Mouse (Mus musculus): ENCODE measurements around the gene Tmem9.

Gene Tmem9

DNA sequence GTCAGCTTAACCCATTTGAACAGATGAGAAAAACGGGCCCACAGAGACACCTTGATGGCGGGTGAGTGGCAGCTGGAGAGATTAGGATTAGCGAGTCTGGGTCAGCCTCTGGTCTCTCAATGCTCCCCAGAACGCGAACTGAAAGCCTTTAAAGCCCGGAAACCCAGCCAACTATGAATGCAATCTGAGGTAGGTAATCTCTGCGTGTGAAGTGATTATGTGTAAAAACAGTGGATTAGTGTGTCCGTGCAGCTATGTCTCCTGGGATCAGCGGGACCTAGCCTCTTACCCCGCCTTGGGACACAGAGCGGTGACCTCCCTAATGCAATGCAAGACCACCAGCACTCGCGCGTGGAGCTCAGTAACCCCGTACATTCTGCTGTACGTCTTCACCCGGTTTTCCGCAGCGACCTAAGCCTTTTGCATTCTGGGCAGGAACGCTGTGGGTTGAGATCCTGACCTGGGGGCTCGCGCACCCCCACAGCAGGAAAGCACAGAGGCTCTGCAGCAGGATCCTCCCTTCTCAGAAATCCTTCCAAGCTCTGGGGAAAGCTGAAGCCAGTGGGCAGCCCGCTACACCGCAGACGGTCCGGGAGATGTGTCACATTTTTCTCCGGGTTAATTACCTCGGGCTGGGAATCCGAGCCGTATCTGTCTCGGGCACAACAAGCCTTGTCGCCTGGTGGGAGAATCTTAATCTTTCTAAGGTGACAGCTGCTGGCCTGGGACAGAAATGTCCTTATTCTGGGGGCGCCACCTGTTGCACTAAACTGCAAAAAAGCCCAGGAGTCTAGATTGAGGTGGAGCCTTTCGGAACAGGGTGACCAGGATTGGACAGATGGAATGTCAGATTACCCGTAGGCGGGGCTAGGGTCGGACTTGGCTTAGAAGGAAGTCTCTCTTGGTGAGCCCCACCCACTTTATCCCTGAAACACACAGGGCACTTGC lies at the start of gene Tmem9:
Tmem9 (plus strand) TSS at position 940 of the 948 bp plus-strand sequence.
- peak; percentile 56 to 67 for DNase-seq (ENCODE audit: low spot score in 2 of 2)

DNA sequence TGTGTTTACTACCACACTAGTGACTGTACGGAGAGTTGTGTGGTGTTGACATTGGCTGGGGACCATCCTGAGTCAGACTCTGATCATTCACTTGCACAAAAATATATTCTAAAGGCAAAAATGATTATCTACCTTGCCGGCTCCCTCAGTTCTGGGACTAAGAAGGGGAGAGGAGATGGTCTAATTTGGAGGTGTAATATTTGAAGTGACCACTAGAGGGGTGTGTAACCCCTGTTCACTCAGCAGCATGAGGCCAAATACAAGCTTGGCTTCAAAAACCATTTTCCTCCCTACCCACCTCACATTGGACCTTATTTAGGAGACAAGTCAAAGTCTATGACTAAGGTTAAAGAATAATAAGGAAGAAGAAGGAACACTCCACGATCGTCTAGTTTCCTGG lies 49.5 kb upstream of the Tmem9 start:
- no peak for DNase-seq (ENCODE audit: low spot score in 2 of 2)

DNA sequence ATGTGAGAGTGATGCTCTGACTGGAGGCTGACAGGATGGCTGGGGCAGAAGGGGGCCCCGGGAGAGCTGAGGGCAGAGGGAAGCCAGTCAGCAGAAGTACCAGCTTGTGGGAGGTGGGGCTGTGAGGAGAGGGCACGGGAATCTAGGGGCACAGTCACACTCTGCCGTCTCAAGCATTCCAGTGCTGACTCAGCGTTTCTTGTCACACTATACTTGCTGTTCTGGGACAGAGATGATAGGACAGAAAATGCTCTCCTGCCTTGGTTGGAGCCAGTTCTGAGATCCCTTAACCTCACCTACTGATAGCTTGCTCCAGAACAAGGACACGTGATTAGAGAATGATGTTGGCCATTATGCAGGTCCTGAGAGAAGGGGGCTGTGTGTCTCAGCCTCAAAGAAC lies 44.8 kb upstream of the Tmem9 start:
- no peak for DNase-seq (ENCODE audit: low spot score in 2 of 2)

DNA sequence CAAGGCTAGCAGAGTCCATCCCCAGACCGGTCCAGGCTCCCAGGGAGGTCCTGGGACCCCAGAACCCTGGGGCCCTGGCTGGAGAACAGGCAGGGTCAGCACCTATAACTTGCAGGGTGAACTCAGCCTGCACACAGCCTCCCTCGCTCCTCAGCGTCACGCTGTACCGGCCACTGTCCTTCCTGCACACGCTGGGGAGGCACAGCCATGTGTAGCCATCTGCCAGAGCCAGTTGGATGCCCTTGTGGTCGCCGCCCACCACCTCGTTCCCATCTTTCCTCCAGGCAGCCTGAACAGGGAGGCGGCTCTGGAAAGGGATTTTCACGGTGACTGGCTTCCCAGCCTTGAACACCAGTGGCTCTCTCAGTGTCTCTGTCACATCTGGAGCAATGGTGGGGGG lies 43.4 kb upstream of the Tmem9 start:
- no peak for DNase-seq (ENCODE audit: low spot score in 2 of 2)

DNA sequence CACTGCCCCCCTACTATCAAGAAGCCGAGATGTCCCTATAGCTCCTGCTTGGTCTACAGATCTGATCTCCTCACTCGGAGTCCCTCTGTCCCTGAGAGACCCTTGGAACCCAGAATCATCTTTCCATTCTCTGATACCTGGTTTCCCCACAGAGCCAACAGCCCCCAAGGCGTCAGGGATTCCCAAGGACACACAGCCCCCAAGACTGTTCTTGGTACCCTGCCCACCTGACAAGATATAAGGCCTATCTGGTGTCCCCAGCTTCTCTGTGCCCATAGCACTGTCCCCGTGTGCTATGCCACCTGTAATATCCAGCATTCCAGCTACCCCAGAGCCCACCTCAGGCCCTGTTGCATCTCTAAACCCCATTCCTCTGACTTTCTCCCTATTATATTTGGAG lies 40.2 kb upstream of the Tmem9 start:
- no peak for DNase-seq (ENCODE audit: low spot score in 2 of 2)

DNA sequence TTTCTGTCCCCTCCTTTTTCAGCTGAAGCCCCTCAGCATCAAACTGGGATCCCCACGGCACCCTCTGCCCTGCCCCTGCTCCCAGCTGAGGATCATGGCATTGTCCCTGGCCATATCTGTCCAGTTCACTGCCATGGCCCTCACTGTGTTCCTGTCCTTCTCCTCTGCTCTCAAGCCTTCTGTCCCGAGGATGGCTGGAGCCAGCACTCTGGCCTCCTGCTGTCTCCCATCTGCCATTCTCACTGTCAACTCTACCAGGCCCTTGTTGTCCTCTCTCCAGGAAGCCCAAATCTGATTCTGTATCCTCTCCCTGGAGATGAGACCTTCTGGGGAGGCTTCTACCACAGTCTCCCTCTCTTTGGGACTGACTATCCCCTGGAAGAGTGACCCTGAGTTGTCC lies 37.5 kb upstream of the Tmem9 start:
- no peak for DNase-seq (ENCODE audit: low spot score in 2 of 2)

DNA sequence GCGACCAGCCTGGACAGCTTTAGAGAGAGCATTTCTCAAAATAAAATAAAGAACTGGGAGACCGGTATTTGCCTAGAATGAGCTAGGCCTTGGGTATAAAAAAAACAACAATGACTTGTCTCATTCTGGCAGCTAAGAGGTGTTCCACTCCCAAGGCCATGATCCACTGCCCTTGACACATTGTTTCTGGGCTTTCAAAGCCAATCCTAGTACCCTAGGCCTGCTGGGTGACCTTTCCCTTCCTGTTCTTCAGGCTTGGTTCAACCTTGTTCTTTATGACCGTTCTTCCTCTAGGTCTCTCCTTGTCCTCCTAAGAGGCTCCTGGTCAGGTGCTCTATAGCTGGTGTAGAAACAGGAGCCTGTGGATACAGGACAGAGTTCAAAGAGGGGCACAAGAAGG lies 35.4 kb upstream of the Tmem9 start:
- no peak for DNase-seq (ENCODE audit: low spot score in 2 of 2)

DNA sequence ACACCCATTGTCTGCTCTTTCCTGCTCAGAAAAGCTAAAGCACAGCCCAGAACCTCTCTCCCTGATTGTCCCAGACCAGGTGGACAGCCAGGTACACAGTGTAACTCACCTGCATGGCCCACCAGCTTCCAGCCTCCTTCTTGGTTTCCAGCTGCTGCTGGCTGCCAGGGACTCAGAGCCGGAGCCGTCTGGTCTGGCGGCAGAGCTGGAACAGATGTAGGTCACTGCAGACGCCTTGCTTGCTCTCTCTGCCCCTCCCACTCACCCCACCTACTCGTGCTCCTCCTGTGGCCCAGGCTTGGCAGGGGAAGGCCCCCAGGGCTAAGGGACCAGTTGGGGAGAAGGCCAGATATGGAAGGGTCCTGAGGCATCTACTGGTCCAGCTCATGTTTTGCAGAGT lies 23.8 kb upstream of the Tmem9 start:
- no peak for DNase-seq (ENCODE audit: low spot score in 2 of 2)

DNA sequence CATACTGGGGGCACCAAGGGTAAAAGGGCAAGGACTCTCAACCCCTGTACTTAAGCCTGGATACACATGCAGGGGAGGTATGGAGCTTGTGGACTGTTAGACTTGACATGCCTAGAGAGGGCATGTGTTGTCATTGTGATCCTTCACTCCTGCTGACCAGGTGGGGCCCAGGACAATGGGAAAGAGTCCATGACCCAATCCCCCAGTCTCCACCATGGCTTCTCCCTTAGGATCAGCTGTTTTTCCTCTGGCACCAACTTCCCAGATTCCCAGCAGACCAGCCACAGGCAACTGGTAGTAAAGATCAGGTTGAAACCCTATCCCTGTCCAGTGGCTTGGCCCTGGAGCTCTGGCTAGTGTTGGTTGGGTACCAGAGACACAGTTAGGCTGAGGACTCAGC lies 18.1 kb upstream of the Tmem9 start:
- no peak for DNase-seq (ENCODE audit: low spot score in 2 of 2)

DNA sequence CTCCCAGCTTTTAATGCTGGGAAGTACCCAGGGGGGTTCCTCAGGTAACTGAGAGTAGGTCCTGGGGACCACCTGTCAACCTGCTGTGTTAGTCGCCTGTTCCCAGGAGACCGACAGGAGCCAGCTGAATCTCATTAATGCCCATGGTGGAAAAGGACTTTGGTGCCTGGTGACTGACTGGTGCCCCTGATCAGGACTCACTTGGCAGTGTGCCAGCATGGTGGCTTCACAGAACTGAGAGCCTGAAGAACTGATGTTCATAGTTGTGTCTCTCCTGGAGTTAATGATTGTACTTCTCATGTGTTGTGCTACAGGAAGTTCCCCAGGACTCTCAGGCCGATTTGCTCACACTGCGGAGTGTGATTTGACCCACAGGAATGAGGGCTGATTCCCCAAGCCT lies 14.5 kb upstream of the Tmem9 start:
- no peak for DNase-seq (ENCODE audit: low spot score in 2 of 2)

DNA sequence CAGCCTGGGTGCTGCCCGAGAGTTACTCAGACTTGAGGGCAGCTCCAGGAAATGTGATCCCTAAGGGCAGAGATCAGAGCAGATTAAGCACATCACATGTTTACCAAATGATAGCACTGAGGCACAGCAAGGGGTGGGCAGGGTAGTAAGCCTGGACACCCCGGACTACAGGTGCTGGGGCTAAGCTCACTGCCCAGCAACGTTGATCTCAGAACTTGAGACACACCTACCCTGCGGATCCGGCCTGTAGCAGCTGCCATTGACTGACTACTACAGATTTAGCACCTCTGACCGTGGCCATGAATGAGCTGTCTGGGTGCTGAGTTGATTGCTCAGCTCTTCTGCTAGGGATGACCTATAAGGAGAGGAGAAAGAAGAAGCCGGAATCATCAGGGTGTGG lies 10.4 kb upstream of the Tmem9 start:
- no peak for DNase-seq (ENCODE audit: low spot score in 2 of 2)

DNA sequence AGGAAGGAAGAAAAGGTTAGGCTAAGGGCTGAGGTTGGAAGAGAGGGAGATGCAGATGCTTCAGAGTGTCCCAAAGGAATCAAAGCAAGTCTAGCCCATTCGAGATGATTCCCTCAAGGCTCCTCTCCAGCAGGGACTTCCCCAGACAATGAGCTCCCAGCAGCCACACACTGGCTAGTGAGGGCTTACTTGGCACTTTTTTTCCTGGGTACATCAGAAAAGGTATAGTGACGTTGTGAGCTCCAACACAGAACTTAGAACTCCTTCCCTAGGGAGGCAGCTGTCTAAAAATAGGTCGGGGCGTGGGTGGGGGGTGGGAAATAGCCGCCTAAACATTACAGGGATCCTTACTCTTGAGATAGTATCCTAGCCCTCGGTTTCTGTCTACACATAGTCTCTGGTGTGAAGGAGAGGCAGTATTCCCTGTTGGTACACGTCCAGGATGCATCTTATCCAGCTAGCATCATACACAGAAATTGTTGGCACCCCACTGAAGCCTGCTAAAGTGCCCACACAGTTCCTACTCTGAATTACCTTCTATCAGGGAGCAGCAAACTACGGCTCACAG lies 8.1 kb upstream of the Tmem9 start:
- no peak for DNase-seq (ENCODE audit: low spot score in 2 of 2)

DNA sequence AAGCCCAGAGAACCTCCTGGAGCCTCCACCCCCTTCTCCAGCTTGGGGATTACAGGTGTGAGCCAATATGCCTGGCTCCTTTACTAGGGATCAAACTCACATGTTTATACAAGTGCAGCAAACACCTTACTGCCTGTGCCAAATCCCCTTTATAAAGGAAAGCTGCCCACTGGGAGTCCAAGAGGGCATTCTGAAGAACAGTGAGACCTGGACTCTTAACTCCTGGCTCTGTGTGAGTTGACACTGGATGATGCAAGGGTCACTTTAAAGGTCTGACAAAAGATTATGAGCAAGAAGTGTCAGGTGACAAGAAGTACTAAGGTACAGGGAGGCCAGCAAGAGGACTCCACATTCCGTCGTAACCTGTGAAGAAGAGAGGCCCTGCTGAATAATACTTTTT lies 6.5 kb upstream of the Tmem9 start:
- DNase-seq (ENCODE audit: low spot score in 2 of 2), result no peak

DNA sequence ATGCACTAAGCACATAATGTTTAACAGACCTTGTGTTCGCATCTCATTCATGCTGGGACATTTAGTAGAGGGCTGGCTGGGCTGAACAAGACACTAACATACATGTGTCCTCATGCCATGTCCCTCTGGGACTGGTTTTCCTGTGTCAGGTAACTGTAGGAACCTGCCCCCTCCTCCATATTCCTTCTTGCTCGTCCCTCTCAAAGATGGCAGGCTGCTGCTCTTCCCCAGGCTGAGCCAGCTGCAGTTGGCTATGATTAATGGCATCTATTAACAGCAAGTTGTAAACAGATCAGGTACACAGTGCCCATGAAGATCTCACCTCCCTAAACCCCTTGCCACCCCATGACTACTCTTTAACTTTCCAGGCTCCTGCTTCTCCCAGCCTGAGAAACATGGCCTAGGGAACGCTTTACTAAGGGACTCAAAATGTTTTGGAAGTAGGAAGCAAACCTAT lies 1.6 kb upstream of the Tmem9 start, which contains the start of gene Igfn1:
Igfn1 (minus strand) TSS at position 51 of the 457 bp plus-strand sequence.
- no peak for DNase-seq (ENCODE audit: low spot score in 2 of 2)

DNA sequence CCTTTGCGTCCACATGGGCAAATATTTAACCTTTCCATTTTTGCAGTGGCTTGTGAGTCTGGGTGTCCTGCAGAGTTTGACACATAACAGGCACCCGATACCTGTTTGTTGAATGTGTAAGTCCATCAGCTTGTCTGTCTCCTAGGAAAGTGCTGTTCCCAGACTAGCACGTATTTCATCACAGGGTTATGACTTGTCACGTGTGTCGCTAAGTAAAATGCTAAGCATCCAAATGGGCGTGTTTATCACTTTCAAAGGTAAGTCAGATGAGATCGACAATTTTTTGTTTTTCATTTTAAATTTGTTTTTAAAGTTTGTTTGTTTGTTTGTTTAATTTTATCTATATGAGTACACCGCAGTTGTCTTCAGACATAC lies 196 bp downstream of the Tmem9 start:
- DNase-seq (ENCODE audit: low spot score in 2 of 2), result no peak

DNA sequence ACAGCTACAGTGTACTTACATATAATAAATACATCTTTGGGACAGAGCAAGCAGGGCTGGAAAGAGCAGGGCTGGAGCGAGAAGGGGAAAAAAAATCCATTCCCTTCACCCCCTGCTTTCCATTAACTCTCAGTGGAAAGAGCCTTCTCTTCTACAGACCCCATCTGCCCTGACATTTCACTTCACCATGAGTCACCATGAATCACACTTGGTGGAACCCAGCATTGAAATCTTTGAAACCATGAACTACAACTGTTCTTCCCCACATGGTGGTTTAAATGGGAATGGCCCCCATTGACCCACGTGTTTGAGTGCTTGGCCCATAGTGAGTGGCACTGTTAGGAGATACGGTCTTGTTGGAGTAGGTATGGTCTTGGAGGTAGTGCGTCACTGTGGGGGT lies 2.3 kb downstream of the Tmem9 start:
- no peak for DNase-seq (ENCODE audit: low spot score in 2 of 2)

DNA sequence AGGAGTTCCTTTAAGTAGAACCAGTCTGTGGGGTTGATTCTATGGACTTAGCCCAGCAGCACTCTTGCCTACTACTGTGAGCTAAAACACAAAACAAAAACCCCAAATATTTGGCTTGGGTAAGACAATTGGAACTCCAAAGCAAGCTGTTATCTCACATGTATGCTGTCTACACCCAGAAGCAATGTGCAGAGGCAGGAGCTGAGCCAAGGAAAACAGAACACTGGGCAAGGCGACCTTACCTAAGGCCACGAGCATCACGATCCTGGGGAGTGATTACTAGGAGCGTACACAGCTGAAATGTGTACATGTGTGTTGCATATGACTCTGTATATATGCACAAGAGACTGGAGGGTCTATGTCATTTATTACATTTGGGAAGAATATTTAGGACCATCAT lies 5.6 kb downstream of the Tmem9 start:
- DNase-seq (ENCODE audit: low spot score in 2 of 2), result no peak

DNA sequence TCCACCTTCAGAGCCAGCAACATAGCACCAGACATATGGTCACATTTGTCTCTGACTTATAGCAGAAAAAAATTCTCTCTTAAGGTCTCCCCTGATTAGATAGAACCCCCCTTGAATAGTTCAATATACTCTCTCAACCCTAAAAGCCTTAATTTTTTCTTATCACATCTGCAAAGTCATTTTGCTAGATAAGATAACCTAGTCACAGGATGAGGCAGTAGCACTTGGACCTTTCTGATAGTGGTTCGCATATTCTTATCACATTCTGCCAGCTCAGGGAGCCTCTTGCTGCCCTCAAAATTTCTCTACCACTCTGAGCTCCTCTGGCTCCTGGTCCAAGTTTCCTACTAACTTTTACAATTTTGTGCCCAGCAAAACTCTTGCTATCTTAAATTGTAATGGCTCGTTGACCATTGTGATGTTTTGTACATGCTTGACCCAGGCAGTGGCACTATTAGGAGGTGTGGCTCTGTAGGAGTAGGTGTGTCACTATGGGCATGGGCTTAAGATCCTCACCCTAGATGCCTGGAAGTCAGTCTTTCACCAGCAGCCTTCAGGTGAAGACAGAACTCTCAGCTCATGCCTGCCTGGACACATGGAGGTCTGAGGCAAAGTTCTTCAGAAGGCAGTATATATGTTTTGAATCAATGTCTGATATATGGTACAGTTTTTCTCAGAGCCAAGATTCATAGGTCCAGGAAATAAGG lies 7.0 kb downstream of the Tmem9 start:
- no peak for DNase-seq (ENCODE audit: low spot score in 2 of 2)

DNA sequence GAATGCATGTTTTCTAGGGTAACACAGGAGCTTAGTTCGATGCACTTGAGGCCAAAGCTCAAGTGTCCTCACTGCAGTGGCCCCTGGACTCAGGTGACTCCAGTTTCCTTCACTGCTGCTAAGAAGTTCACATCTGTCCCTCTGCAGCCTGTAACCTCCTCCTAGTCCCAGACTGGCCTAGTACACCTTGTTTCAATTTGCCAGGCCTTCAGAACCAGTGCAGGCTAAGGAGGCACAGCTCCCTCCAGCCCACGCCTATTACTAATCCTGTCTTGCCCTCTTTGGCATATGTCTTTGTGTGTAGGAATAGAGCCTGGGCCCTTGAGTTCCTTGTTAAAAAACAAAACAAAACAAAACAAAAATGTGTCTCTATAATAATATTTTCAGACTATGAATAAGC lies 9.4 kb downstream of the Tmem9 start:
- no peak for DNase-seq (ENCODE audit: low spot score in 2 of 2)

DNA sequence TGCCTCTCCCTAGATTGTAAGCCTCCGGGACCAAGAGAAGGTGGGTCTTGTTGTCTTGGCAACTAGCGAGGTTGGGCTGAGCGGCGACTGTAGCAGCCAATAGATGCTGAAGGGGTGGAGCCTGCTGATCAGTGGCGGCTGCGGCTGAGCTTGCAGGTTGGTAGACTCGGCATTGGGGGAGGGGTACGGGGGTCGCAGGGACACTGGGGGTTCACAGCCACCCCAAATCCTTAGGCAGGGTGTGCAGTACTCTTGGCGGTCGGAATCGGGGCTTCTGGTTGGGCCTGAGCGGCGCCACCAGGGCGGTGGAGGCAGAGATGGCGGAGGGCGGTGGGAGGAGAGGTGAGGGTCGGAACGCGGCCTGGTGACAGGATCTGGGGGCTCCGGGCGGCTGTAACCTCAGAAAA lies 10.0 kb downstream of the Tmem9 start:
- DNase-seq (ENCODE audit: low spot score in 2 of 2), result peak; percentile 86 to 92

DNA sequence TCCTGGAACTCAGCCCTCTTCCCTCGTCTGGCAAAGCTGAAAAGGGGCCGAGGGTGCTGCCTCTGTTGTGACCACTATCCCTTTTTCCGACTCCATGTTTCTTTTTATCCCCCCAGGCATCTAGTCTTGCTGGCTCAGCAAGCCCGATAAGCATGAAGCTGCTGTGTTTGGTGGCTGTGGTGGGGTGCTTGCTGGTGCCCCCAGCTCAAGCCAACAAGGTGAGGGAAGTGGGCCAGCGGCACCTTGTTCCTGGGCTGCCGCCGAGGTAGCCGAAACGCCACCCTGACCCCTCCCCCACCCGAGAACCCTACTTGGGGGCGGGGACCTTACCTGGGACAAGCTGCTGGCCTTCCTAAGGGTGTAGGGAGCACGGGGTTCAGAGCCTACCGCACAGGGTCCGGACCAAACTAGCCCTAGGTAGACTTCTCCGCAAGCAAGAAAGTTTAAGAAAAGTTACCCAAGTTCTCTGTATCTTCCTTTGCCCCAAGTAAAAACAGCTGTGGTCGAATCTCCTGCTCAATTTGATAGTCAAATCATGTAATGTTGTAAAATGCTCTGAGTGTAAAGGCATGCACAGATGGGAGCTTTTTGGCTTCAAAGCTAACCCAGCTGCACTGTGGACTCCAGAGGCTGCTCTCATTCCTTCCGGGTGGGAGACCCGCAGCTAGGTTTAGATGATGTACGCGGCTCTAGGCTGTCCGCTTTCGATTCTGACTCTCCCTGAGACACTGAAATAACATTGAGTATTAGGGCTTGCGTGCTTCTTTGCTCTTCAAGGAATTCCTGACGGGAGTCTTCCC lies 10.6 kb downstream of the Tmem9 start:
- DNase-seq (ENCODE audit: low spot score in 2 of 2), result no peak

DNA sequence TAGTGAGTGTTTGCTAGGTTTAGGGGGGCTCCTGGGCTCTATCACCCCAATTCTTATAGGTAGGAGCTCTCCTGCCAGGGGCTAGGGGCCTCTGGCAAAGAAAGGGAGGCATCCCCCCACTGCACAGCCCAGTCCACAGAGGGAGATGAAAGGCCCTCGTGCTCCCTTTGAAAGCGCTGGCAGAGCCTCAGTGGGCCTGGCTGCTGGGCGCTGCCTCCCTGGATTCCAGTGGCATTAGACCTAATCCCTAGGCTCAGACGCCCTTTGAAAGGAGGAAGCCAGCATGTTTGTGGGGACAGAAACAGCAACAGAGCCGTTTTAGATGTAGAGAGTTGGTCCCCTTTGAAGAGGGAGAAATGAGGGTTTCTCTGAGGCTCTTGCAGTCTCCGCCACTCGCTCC lies 22.3 kb downstream of the Tmem9 start:
- no peak for DNase-seq (ENCODE audit: low spot score in 2 of 2)

Data from urinary bladder, postnatal 4 days (tissue).